Mouse (Mus musculus) midbrain, embryonic 14.5 days (tissue): ENCODE results near the gene Clic6. TPM values are rescaled to one million over a fixed set of nuclear protein-coding genes. Genes with fewer than 3 reads are reported as not detected.

Experiments
- ATAC-seq: fragments of 200-750 bp; cut with Nextera tagmentation; 2 replicates; pipeline ENCODE4 v1.8.0; 2017; ENCODE audit warnings: moderate number of reproducible peaks, moderate library complexity; ENCODE audit not compliant: low FRiP score, low TSS enrichment
- DNase-seq: peaks from one replicate; pipeline ENCODE4 v3.0.0-alpha.2; 2015
- H3K27ac ChIP-seq: fragments of 300-500 bp; sonication (generic); replicated peaks from 2 replicates; pipeline ENCODE4 v1.5.1; 2014; ENCODE audit warnings: mild to moderate bottlenecking, low read depth, low read length, moderate library complexity
- H3K27me3 ChIP-seq: fragments of 300-500 bp; sonication (generic); 2 replicates; pipeline ENCODE4 v1.6.1; 2014; ENCODE audit warnings: low read length, control low read depth, mixed read lengths; ENCODE audit not compliant: control insufficient read depth, insufficient read depth
- H3K36me3 ChIP-seq: fragments of 300-500 bp; sonication (generic); 2 replicates; pipeline ENCODE4 v1.6.1; 2014; ENCODE audit warnings: low read length, control low read depth; ENCODE audit not compliant: control insufficient read depth, insufficient read depth
- H3K4me1 ChIP-seq: fragments of 300-500 bp; sonication (generic); 2 replicates; pipeline ENCODE4 v1.6.1; 2014; ENCODE audit warnings: mild to moderate bottlenecking, antibody characterized with exemption, low read length, control low read depth; ENCODE audit not compliant: control insufficient read depth, insufficient read depth
- H3K4me2 ChIP-seq: fragments of 300-500 bp; sonication (generic); 2 replicates; pipeline ENCODE4 v1.6.1; 2014; ENCODE audit warnings: mild to moderate bottlenecking, low read length, moderate library complexity
- H3K4me3 ChIP-seq: fragments of 300-500 bp; sonication (generic); replicated peaks from 2 replicates; pipeline ENCODE4 v1.5.1; 2014; ENCODE audit warnings: low read depth, low read length
- H3K9ac ChIP-seq: fragments of 300-500 bp; sonication (generic); replicated peaks from 2 replicates; pipeline ENCODE4 v1.6.1; 2014; ENCODE audit warnings: mild to moderate bottlenecking, low read length, moderate library complexity
- H3K9me3 ChIP-seq: fragments of 300-500 bp; sonication (generic); 2 replicates; pipeline ENCODE4 v1.6.1; 2016; ENCODE audit warnings: low read length, control low read depth, mixed read lengths; ENCODE audit not compliant: control insufficient read depth
- WGBS: fragments of 180-500 bp; shearing (Covaris S2); extraction: QIAGEN DNeasy Blood & Tissue Kit; methylation state at CpG from one replicate; pipeline ENCODE4 v1.1.7; 2014; 5-methylcytosine and 5-hydroxymethylcytosine counted together
- polyA plus RNA-seq: library from polyadenylated mRNA; unstranded; fragments of >200 nt; fragmentation: Nextera tagmentation; extraction: Ambion mirVana; gene quantifications from 2 replicates; pipeline ENCODE4 v1.2.1, GENCODE M21; 2014

Clic6 gene
- polyA plus RNA-seq, 1 experiment from 2014 or later, result 0.91 TPM

- H3K9ac ChIP-seq, result no peak overlapping the region
- H3K4me2 ChIP-seq, result no peak overlapping the region
- H3K27me3 ChIP-seq, result no peaks in the 10 kb centered on the region
- H3K9me3 ChIP-seq, result no peaks in the 10 kb centered on the region
- no peak overlapping the region for H3K27ac ChIP-seq
- no peak overlapping the region for H3K4me3 ChIP-seq
- ATAC-seq, result no peak
- no peaks in the 10 kb centered on the region for H3K36me3 ChIP-seq
- 55% methylated on average over 13 of the region's 13 CpGs for WGBS
- DNase-seq, result peak; percentile 77
- H3K4me1 ChIP-seq, result no peaks in the 10 kb centered on the region
Observed at GRCm38 (mm10) chr16:92519820-92520492, 34.4 kb downstream of the Clic6 start.

- 86% methylated on average over 8 of the region's 8 CpGs for WGBS
- no peaks in the 10 kb centered on the region for H3K36me3 ChIP-seq
Observed at GRCm38 (mm10) chr16:92523351-92523750, 37.8 kb downstream of the Clic6 start.

GRCm38 (mm10) chr16:92524651-92525050 lies 39.1 kb downstream of the Clic6 start:
- WGBS, result 84% methylated on average over 8 of the region's 8 CpGs
- DNase-seq (no peak), ATAC-seq (no peak)
- Histone ChIP-seq H3K9me3 (no peaks in the 10 kb centered on the region), H3K4me3 (no peak overlapping the region), H3K27ac (no peak overlapping the region), H3K9ac (no peak overlapping the region), H3K4me1 (no peaks in the 10 kb centered on the region), H3K4me2 (no peak overlapping the region), H3K36me3 (no peaks in the 10 kb centered on the region), H3K27me3 (no peaks in the 10 kb centered on the region)

More at GRCm38 (mm10) chr16:92523351-92523750, 37.8 kb downstream of the Clic6 start:
- Histone ChIP-seq H3K4me2 (no peak overlapping the region), H3K9me3 (no peaks in the 10 kb centered on the region), H3K27ac (no peak overlapping the region), H3K9ac (no peak overlapping the region), H3K27me3 (no peaks in the 10 kb centered on the region), H3K4me1 (no peaks in the 10 kb centered on the region), H3K4me3 (no peak overlapping the region)
- DNase-seq (no peak), ATAC-seq (no peak)

- ATAC-seq (no peak), DNase-seq (no peak)
- 87% methylated on average over 10 of the region's 10 CpGs for WGBS
Observed at GRCm38 (mm10) chr16:92525919-92526318, 40.4 kb downstream of the Clic6 start.

GRCm38 (mm10) chr16:92535258-92535657 lies 49.7 kb downstream of the Clic6 start:
- H3K4me2 ChIP-seq, result no peak overlapping the region
- no peaks in the 10 kb centered on the region for H3K27me3 ChIP-seq
- no peak for DNase-seq
- H3K4me1 ChIP-seq, result no peaks in the 10 kb centered on the region
- 93% methylated on average over 2 of the region's 2 CpGs for WGBS
- H3K9me3 ChIP-seq, result no peaks in the 10 kb centered on the region
- H3K4me3 ChIP-seq, result no peak overlapping the region
- no peaks in the 10 kb centered on the region for H3K36me3 ChIP-seq
- H3K27ac ChIP-seq, result no peak overlapping the region
- no peak overlapping the region for H3K9ac ChIP-seq
- no peak for ATAC-seq

More at GRCm38 (mm10) chr16:92525919-92526318, 40.4 kb downstream of the Clic6 start:
- no peak overlapping the region for H3K4me2 ChIP-seq
- H3K4me1 ChIP-seq, result no peaks in the 10 kb centered on the region
- H3K9ac ChIP-seq, result no peak overlapping the region
- H3K36me3 ChIP-seq, result no peaks in the 10 kb centered on the region
- H3K4me3 ChIP-seq, result no peak overlapping the region
- H3K9me3 ChIP-seq, result no peaks in the 10 kb centered on the region
- H3K27ac ChIP-seq, result no peak overlapping the region
- H3K27me3 ChIP-seq, result no peaks in the 10 kb centered on the region

- no peak for ATAC-seq
- WGBS, result 65% methylated on average over 6 of the region's 6 CpGs
- no peak for DNase-seq
Observed at GRCm38 (mm10) chr16:92538356-92538755, 52.8 kb downstream of the Clic6 start.

GRCm38 (mm10) chr16:92544264-92544663 lies 58.7 kb downstream of the Clic6 start:
- WGBS, result 66% methylated on average over 1 of the region's 1 CpGs
- ATAC-seq (no peak), DNase-seq (peak; percentile 49)
- Histone ChIP-seq H3K36me3 (no peaks in the 10 kb centered on the region), H3K4me1 (no peaks in the 10 kb centered on the region), H3K4me3 (no peak overlapping the region), H3K9me3 (no peaks in the 10 kb centered on the region), H3K9ac (no peak overlapping the region), H3K27ac (no peak overlapping the region), H3K4me2 (no peak overlapping the region), H3K27me3 (no peaks in the 10 kb centered on the region)

More at GRCm38 (mm10) chr16:92538356-92538755, 52.8 kb downstream of the Clic6 start:
- no peaks in the 10 kb centered on the region for H3K9me3 ChIP-seq
- no peak overlapping the region for H3K4me3 ChIP-seq
- no peaks in the 10 kb centered on the region for H3K36me3 ChIP-seq
- no peak overlapping the region for H3K4me2 ChIP-seq
- no peak overlapping the region for H3K9ac ChIP-seq
- H3K4me1 ChIP-seq, result no peaks in the 10 kb centered on the region
- H3K27ac ChIP-seq, result no peak overlapping the region
- no peaks in the 10 kb centered on the region for H3K27me3 ChIP-seq

- no peaks in the 10 kb centered on the region for H3K9me3 ChIP-seq
- no peaks in the 10 kb centered on the region for H3K27me3 ChIP-seq
- no peak overlapping the region for H3K4me2 ChIP-seq
- 94% methylated on average over 9 of the region's 9 CpGs for WGBS
- no peak overlapping the region for H3K4me3 ChIP-seq
- H3K27ac ChIP-seq, result no peak overlapping the region
- H3K36me3 ChIP-seq, result no peaks in the 10 kb centered on the region
- no peak overlapping the region for H3K9ac ChIP-seq
- DNase-seq, result no peak
- ATAC-seq, result no peak
- no peaks in the 10 kb centered on the region for H3K4me1 ChIP-seq
Observed at GRCm38 (mm10) chr16:92548651-92549050, 63.1 kb downstream of the Clic6 start.
